In genomic region chr6:128099871-128100270, GRCm38 (mm10) we compare ENCODE assay signal across 10 mouse cellular contexts. TPM values are rescaled to one million over a fixed set of nuclear protein-coding genes. Genes with fewer than 3 reads are reported as not detected.
DNase-seq lines count a peak whose midpoint lies in the region; ATAC-seq and TF ChIP-seq lines count a peak whose summit lies in the region.
"Had no signal": no experiment of that assay in that cellular context is flagged by ENCODE, and none has a peak within 500 bp of the region (broad histone marks: within the 10 kb centered on the region; RNA-seq: fewer than 3 reads in every experiment).

No protein-coding gene starts in this region.

- intact Hi-C loops in left cerebral cortex, adult 2 months (cut with DNase I), result no loop called here

- TF ChIP-seq CTCF in left cerebral cortex, adult 2 months (IDR thresholded peaks at IDR 0.05), result peak; percentile 57

- ATAC-seq in CD4-positive, CD25-positive, alpha-beta regulatory T cell, adult 4 months, result no peak
- ATAC-seq in limb, embryonic 13.5 days (ENCODE audit: low FRiP score, low read depth), result no peak

- H3K4me1 ChIP-seq in limb, embryonic 13.5 days, result peaks cover 62% of the 10 kb centered on the region

- 81% methylated on average over 5 of the region's 5 CpGs for WGBS in limb, embryonic 13.5 days

- H3K36me3 ChIP-seq in limb, embryonic 13.5 days, result no peaks in the 10 kb centered on the region
- H3K36me3 ChIP-seq: hindbrain, embryonic 13.5 days had no signal

- DNase-seq in CD4-positive, CD25-positive, alpha-beta regulatory T cell, adult 2 months (ENCODE audit: low read depth, low spot score), result peak; percentile 17
- DNase-seq in left cerebral cortex, adult 2 months (ENCODE audit: extremely low spot score in 1 of 2, low spot score in 2 of 2), result no peak
- no peak for DNase-seq in left cerebral cortex, adult 9 months (ENCODE audit: low spot score in 2 of 2)
- peak; percentile 45 for DNase-seq in NIH3T3 (ENCODE audit: low read depth)
- DNase-seq in left cerebral cortex, adult 18-20 months (ENCODE audit: low spot score in 2 of 2), result no peak
- DNase-seq in ovary, adult 18-20 months (ENCODE audit: low spot score), result no peak

- H3K9ac ChIP-seq in limb, embryonic 13.5 days, result no peak overlapping the region
- H3K9ac ChIP-seq: hindbrain, embryonic 13.5 days had no signal

- H3K27me3 ChIP-seq in limb, embryonic 13.5 days, result no peaks in the 10 kb centered on the region
- H3K27me3 ChIP-seq: hindbrain, embryonic 13.5 days had no signal

- peak overlapping the region; percentile 56 for H3K27ac ChIP-seq in left cerebral cortex, adult 2 months
- peak overlapping the region; percentile 64 for H3K27ac ChIP-seq in limb, embryonic 13.5 days
- H3K27ac ChIP-seq: hindbrain, embryonic 13.5 days had no signal

- H3K9me3 ChIP-seq in limb, embryonic 13.5 days, result no peaks in the 10 kb centered on the region
- H3K9me3 ChIP-seq: hindbrain, embryonic 13.5 days had no signal

- H3K4me3 ChIP-seq in left cerebral cortex, adult 2 months, result no peak overlapping the region
- no peak overlapping the region for H3K4me3 ChIP-seq in limb, embryonic 13.5 days
- H3K4me3 ChIP-seq: erythroblast, embryonic 14.5 days; hindbrain, embryonic 13.5 days had no signal

- H3K4me2 ChIP-seq in limb, embryonic 13.5 days (replicated peaks), result no peak overlapping the region
- H3K4me2 ChIP-seq: hindbrain, embryonic 13.5 days had no signal

RNA-seq across cellular contexts. Expression of gene Tspan9, which starts 43.5 kb away (rescaled TPM):
- under 1 TPM; 0.41 to 0.44 TPM for polyA plus RNA-seq in CD4-positive, CD25-positive, alpha-beta regulatory T cell, adult 4 months (2017; shearing (Covaris generic))
- 10 to 100 TPM; 53.0 to 57.6 TPM for total RNA-seq in left cerebral cortex, adult 2 months (2021)
- polyA plus RNA-seq in limb, embryonic 13.5 days (2015; fragmentation: Nextera tagmentation; extraction: Ambion mirVana), result 125 and 132 TPM in 2 replicates
- total RNA-seq in left cerebral cortex, adult 18-20 months (2021), result 10 to 100 TPM; 53.5 to 53.8 TPM

Comparison
In these comparisons a context has a peak if more than half of its experiments do, and no peak if none do; other contexts are left out.
1. DNase-seq: peak in CD4-positive, CD25-positive, alpha-beta regulatory T cell, adult 2 months (single experiment) and NIH3T3 (single experiment); none in left cerebral cortex, adult 2 months (0 of 2), left cerebral cortex, adult 9 months (0 of 2), left cerebral cortex, adult 18-20 months (0 of 2) and ovary, adult 18-20 months (single experiment).